Mouse (Mus musculus) heart, postnatal 25 days (tissue): ENCODE data around the gene Brpf3. TPM values are rescaled to one million over a fixed set of nuclear protein-coding genes. Genes with fewer than 3 reads are reported as not detected.
"Not testable (repeated sequence)": the region's sequence is repeated elsewhere in the genome, so short reads cannot be mapped to it uniquely, and the experiment has no call there.

Experiments used
- DNase-seq: peaks from one replicate; pipeline ENCODE4 v3.0.0; 2022; ENCODE audit warnings: low spot score
- intact Hi-C: fragments of 180-260 bp; cut with DNase I; formaldehyde crosslinking; loops from one replicate; pipeline ENCODE4 v1.15.1; 2025
- total RNA-seq, 2 experiments: library from RNA; stranded (reverse); gene quantifications; 2 replicates each; pipeline ENCODE4 v1.2.3; 2021

The Brpf3 gene
- total RNA-seq, 2 experiments from 2014 or later, result 12.4 to 16.2 TPM

DNA sequence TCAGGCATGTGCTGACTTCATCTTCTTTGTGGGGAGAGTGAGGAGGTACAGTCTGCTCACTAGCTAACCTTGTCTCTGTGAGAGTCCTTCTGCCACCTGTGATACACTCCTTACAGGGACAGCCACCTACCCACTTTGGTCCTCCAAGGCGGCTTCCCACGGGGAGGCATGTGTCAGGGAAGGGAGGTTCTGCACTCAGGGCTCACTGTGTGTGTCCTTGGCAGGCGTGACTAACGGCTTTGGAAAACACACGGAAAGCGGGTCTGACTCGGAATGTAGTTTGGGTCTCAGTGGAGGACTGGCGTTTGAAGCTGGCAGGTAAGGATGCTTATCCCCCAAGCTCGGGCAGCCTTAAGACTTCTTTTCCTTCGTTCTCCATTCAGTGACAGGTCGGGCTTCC, 22.9 kb downstream of the Brpf3 start:
- intact Hi-C loops, result no loop called here

DNA sequence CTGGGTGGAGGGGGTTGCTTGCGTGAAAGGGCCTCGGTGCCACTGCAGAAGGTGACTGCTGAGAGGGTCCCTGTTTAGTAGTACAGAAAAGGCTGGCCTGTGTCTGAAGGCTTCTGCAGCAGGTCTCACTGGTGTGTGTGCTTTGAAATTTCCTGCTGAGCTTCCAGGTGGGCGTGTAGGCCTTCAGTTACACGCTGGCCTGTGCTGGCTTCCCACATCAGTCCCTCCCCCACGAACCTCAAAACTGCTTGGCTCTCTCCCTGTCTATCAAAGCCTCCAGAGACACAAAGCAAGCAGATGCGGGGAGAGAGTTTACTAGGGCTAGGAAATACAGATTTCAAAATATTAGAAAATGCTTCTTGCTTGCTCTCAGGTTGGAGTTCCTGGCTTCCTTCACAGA, 24.0 kb downstream of the Brpf3 start:
- intact Hi-C loops, result no loop called here
- no peak for DNase-seq

More for the DNA sequence above, 22.9 kb downstream of the Brpf3 start:
- DNase-seq, result no peak

DNA sequence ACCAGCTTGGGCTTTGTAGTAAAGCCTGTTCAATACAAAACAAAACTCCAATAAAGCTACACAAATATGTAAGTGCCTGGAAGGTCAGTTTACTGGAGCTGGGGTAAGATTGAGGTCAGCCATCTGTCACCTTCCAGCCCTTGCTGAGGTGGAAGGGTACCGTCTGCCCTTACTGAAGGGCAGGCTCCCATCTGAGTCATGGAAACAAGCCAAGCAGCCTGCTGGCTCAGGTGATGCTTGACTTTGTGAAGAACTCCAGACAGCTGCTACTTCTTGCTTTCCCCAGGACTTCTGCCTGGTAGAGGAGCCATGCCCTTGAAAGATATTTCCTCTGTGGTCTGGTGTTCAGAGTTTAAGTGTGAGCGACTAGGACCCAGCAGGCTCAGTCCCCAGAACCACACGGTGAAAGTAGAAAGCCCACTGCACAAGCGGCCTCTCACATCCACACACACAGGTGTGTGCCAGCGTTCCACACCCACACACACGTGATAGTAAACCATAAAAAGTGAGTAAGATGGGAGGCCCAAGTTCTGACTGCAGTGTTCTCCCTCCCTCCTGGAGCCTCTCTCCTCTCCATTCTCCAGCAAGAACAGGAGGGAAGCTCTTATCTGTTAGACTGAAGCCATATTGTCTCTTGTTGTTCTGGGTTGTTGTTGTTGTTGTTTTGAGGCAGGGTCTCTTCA, 24.6 kb downstream of the Brpf3 start:
- intact Hi-C loops, result no loop called here
- DNase-seq, result no peak

DNA sequence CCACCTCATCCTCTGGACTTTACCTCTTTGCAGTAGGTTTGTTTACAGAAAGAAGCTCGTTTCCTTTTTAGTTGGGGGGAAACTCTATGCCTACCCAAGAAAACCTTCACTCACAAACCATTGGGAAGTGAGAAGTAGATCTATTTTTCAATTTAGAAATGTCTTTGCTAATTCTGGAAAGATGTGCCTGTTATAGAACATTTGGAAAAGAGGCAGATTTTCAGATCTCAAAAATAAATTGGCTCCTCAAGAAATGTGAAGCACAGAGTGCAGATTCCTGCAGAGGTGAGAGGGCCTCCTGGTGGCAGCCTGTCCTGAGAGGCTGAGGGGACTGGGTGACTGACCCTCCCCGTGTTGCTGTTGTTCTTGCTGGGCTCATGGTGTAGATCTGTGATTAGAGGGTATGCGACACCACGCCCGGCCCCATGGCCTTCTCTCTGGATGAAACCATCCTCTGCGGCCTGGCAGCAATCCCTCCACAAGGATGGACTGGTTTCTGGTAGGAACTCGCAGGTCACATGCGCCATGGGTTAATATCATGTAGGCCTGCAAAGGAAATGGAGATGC, 26.9 kb downstream of the Brpf3 start:
- intact Hi-C loops, result no loop called here
- DNase-seq, result no peak

DNA sequence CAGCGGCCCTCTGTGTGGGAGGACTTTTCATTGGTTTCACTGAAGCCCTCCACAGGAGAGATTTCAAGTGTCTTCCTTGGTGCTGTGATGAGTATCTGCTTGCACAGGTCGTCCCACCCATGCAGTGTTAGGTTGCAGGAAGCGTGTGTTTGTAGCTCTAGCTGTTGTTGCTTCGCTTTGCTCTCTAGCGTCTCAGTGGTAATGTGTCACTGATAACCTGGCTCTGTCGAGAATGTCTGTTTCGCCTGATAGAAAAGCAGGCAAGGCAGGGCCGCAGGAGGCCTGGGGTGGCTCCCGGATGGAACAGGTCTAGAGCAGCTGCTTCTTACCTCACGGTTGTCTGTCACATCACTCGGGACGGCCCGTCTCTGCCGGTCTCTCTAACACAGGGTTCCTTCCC, 28.2 kb downstream of the Brpf3 start:
- no peak for DNase-seq
- intact Hi-C loops, result no loop called here

DNA sequence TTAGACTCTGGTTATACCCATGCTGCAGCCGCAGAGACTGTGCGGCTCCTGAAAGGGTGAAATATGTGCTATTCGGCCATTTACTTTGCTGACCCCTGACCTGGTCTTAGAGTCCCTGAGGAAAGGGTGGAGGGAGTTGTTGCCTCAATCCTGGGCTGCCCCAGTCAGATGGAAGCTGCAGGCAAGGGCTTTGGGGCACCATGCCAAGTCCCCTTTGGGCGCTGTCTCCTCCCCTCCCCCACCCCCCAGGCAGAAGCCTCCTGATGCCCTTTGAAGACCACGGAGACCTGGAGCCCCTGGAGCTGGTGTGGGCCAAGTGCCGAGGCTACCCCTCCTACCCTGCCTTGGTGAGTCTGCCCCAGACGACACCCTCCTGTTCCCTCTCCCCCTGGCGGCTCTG, 30.2 kb downstream of the Brpf3 start:
- intact Hi-C loops, result no loop called here
- DNase-seq, result no peak

DNA sequence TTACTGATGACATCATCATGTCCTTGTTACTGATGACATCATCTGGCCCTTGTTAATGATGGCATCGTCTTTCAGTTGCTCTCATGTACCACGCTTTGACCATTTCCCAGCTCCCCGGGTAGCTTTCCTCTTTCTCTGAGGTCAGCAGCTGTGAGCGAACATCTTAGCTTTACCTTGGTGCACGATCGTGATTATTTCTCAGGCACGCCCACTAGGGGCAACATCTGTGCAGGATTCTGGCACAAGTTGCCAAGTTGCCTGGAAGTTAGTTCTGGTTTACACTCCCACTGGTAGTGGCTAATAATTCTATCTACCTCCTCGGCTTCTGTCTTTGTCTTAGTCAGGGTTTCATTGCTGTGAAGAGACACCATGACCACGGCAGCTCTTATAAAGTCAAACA, 31.1 kb downstream of the Brpf3 start:
- no peak for DNase-seq
- intact Hi-C loops, result no loop called here

DNA sequence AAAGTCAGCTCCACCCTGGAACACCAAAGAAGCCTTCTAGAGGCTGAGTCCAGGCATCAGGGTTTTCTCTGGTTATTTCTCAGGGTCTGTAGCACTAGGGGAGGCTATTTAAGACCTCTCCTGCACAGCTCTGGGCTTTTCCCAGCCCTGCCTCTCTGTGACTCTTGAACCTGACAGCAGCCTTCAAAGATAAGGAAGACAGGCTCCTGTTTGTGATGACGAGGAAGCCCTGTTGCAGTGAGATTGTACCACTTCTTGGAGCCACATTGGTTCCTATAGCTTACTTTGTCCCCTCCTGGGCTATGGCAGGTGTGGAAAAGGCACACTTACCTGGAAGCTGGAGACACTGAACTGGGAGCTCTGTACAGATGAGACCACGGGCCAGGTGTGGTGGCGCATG, 32.0 kb downstream of the Brpf3 start:
- intact Hi-C loops, result no loop called here
- no peak for DNase-seq

DNA sequence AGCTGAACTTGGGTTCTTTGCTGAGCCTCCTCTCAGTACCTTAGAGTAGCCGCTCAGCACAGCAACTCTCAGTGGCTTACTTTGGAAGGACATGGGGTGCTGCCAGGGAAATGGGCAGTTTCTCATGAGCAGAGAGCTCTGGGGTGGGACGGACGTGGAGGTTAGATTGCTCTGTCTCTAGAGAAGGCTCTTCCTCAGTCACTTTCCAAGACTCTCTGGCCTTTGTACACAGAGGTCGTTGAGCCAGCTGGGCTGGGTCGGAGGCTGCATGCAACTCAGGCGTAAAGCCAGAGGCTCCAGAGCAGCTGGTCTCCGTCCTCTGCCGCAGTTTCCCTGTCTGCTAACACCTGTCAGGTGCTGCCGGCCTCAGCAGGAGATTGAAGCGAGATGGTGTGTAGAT, 33.8 kb downstream of the Brpf3 start:
- intact Hi-C loops, result no loop called here
- no peak for DNase-seq

DNA sequence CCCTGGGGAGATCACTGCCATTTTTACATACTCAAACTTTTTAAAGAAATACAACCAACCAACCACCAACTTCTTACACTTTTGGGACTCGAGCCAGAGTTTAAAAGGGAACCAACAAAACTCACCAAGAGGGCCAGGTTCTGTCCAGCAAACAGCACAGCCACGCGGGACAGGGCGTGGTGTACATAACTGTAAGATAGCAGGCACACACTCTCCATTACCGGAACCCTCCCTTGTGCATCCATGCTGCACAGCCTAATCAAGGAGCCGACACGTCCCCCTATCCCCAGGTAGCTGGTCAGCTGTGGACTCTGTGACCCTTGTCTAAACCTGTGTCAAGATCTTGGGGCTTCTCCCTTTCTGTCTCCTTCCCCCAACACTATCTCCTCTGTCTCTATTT, 37.0 kb downstream of the Brpf3 start:
- no peak for DNase-seq
- intact Hi-C loops, result no loop called here

DNA sequence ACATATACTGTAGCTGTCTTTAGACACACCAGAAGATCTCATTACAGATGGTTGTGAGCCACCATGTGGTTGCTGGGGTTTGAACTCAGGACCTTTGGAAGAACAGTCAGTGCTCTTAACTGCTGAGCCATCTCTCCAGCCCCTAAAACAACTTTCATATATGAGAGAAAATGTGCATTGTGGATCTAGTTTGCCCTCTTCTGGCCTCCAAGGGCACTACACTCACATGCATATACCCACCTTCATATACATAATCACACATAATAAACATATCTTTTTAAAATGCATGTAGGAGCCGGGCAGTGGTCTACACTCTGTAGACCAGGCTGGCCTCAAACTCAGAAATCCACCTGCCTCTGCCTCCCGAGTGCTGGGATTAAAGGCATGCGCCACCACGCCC, 41.1 kb downstream of the Brpf3 start:
- intact Hi-C loops, DNase-seq: not testable (repeated sequence)

DNA sequence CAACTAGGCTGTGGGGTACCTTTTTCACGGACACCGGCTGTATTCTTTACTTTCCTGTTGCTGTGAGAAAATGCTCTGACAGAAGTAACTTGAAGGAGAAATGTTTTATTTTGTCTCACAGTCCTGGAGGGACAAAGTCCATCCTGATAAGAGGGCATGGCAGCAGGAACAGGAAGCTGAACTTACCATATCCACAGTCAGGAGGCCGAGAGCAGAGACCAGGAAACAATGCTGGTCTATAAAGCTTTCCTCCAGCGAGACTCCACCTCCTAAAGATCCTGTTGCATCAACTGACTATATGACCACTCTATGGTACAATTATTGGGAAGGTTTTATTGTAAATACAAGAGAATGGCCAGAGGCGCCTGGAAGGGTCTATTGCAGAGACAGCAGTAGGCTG, 42.8 kb downstream of the Brpf3 start:
- DNase-seq, result no peak
- intact Hi-C loops, result no loop called here

DNA sequence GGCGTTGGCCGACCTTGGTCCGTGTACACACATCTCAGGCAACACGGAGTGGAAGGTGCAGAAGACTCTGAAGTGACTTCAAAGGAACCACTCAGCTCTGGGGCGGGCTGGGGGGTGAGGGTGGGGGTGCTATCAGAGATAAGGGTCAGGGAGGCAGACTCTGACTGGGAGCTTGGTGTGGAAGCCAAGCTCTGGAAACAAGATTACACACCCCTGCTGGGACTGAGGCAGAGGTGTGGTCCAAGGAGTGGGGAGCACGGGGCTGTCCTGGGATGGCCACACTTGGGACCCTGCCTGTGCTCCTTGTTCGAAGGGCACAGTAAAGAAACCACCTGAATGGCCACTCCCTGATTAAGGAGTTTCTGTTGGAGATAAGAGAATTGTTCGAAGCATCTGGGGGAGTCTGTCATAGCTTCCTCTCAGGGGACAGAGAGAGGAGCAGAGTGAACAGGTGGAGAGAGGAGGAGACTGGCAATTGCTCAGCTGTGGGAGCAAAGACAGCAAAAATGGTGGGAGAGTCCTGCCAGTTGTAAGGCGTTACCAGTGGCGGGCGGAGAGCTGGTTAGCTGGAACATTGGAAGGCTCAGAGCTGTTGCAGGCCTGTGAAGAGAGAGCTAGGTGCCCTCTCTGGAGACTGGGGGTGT, 46.2 kb downstream of the Brpf3 start:
- no peak for DNase-seq
- intact Hi-C loops, result no loop called here

DNA sequence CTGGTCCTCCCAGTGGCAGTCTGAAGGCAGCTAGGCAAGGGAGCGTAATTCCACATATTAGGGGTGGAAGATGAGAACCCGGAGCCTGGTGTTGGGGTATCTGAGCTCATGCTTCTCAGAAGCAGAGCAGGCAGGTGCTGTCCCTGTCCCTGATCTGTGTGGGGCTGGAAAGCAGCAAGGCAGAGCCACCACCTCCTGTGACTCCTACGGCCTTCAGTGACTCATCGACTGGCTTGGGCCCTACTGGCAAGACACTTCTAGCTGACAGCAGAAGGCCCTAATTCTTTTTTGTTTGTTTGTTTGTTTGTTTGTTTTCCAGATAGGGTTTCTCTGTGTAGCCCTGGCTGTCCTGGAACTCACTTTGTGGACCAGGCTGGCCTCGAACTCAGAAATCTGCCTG, 49.6 kb downstream of the Brpf3 start:
- no peak for DNase-seq
- intact Hi-C loops, result no loop called here

DNA sequence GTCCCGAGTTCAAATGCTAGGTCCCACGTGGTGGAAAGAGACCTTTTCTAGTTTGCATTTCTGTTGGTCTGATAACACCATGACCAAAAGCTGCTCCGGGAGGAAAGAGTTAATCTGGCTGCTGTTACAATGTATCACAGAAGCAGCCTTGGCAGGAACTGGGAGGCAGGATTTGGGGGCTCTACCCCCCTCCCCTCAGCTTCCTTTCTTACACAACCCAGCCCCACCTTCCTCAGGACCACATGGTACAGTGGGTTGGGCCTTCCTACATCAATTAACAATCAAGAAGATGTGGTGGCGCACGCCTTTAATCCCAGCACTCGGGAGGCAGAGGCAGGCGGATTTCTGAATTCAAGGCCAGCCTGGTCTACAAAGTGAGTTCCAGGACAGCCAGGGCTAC, 53.5 kb downstream of the Brpf3 start:
- no peak for DNase-seq
- intact Hi-C loops, result no loop called here

DNA sequence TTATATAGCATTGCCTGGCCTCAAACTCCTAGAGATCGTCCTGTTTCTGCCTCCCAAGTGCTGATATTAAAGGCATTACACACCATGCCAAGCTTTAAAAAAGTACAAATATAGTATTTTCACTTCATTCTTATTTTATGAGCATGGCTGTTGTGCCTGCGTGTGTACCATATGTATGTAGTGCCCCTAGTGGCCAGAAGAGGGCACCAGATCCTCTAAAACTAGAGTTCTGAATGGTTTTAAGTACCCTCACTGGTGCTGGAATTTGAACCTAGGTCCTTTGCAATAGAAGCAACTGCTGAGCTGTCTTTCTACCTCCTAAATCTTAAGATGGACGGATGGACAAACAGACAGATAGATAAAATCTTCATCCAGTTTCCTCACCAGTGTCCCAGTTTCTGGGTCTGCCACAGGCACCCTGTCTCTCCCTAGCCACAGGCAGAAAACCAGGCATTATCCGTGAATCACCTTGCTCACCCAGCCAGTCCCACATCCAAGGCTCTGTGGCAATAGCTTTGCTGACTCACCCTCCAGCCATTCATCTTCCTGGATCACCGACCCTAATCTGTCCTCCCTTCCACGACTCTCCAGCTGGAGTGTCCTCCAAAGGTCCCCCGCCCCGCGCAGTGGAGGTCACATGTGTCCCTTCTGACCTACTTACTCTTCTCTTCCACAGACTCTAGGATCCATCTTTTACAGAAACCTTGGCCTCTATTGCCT, 54.4 kb downstream of the Brpf3 start:
- intact Hi-C loops, result no loop called here

DNA sequence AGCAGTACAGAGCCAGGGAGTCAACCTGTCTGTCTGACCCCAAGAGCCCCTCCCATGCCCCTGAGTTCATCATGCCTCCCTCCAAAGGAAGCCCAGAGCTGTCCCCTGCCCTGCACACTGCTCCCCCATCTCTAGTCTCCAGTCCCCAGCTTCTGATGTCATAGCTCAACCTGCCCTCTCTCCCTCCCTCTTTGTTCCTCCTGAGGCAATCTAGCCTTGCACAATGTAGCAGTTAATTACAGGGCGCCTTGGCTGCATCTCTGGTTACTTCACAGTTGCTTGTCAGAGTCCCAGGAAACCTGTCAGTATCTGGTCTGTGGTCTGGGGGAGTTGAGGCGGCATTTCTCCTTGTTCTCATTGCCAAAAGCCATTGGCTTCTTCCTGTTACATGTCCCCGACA, 55.1 kb downstream of the Brpf3 start:
- DNase-seq, result no peak
- intact Hi-C loops, result no loop called here

More for the DNA sequence above, 54.4 kb downstream of the Brpf3 start:
- no peak for DNase-seq

DNA sequence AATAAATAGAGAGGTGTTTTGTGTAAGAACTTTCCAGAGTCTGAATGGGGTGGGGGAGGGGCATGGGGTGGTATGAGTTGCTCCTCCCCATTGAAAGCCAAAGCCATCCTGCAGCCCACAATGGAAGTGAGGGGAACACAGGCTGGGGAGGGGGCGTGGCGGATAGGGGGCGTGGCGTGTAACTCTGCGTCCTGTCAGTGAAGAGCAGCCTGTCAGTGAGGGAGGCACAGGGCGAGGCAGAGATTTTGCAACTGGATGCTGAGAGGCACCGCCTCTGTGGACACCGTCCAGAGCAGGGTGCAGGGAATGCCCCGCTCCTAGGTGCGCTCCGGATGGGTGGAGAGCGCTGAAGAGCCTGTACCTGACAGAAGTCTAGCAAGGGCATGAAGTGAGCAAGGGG, 57.3 kb downstream of the Brpf3 start, which contains the start of gene Pnpla1:
Pnpla1 (plus strand) TSS at position 207 of the 400 bp plus-strand sequence.
- intact Hi-C loops, result no loop called here

DNA sequence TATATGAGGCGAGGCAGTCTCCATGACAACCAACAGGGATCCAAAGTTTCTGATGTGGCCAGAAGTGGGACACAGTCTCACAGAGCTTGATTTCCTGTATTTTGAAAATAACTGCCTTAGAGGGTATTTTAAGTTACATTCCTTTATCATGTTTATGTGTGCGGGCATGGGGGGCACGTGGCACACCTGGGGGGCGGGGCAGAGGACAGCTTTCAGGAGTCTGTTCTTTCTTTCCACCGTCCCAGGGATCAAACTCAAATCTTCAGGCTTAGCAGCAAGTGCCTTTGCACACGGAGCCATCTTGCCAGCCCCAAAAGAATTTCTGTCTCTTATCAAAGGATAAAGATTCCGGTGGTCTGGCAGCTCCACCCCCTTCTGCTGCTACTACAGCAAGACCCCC, 63.0 kb downstream of the Brpf3 start:
- intact Hi-C loops, result no loop called here
- DNase-seq, result no peak

More for the DNA sequence above, 57.3 kb downstream of the Brpf3 start, which contains the start of gene Pnpla1:
- no peak for DNase-seq

DNA sequence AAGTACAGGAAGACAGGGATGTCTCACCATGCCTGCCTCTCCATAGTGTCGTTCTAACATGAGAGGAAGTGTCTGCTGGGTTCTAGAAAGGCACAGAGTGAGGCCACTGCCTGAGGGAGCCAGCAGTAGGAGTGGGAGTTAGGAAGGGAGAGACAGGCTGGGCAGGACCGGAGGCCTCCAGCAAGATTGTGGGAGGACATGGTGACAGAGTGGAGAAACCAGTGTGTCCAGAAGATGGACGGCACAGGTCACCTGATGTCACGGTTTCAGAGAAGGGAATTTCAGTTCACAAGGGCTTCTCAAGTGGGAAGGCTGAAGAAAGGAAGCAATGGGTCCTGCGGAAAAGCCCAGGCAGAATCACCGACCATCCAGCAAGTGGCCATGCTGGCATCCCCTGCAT, 63.6 kb downstream of the Brpf3 start:
- intact Hi-C loops, result no loop called here
- no peak for DNase-seq

DNA sequence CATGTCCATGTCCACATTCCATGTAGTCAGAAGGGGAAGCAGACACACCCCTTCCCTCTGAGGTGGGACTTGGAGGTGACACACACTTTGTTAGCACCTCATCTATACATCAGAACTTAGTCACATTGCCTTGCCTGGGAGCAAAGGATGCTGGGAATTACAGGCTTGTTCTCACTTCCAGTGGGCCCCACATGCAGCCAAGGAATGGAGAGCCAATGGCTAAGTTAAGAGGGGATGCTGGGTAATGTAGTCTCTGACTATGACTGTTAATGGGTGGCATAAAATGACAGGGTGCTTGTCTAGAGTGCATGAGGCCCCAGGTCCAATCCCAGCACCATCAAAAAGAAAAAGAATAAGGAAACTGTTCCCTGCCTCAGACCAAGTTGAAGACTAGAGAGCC, 66.0 kb downstream of the Brpf3 start:
- intact Hi-C loops, result no loop called here
- no peak for DNase-seq
